Mouse (Mus musculus) hindbrain, embryonic 11.5 days (tissue): ENCODE measurements around the gene Asap3. TPM values are rescaled to one million over a fixed set of nuclear protein-coding genes. Genes with fewer than 3 reads are reported as not detected.

Experiments
- ATAC-seq: fragments of 200-750 bp; cut with Nextera tagmentation; 2 replicates; pipeline ENCODE4 v1.8.0; 2017; ENCODE audit warnings: mild to moderate bottlenecking, moderate TSS enrichment, moderate library complexity; ENCODE audit not compliant: low FRiP score
- DNase-seq: peaks from one replicate; pipeline ENCODE4 v3.0.0-alpha.2; 2015; ENCODE audit warnings: low spot score
- H3K27ac ChIP-seq: fragments of 300-500 bp; sonication (generic); 2 replicates; pipeline ENCODE4 v1.5.1; 2014; ENCODE audit warnings: mild to moderate bottlenecking, low read depth, low read length
- H3K27me3 ChIP-seq: fragments of 300-500 bp; sonication (generic); 2 replicates; pipeline ENCODE4 v1.6.1; 2014; ENCODE audit warnings: mild to moderate bottlenecking, low read length, moderate library complexity, mixed read lengths; ENCODE audit not compliant: control insufficient read depth, insufficient read depth
- H3K36me3 ChIP-seq: fragments of 300-500 bp; sonication (generic); 2 replicates; pipeline ENCODE4 v1.6.1; 2014; ENCODE audit warnings: mild to moderate bottlenecking, low read length, moderate library complexity, mixed read lengths; ENCODE audit not compliant: control insufficient read depth, insufficient read depth
- H3K4me1 ChIP-seq: fragments of 300-500 bp; sonication (generic); replicated peaks from 2 replicates; pipeline ENCODE4 v1.6.1; 2014; ENCODE audit warnings: low read length, mixed read lengths; ENCODE audit not compliant: control insufficient read depth, insufficient read depth
- H3K4me2 ChIP-seq: fragments of 300-500 bp; sonication (generic); replicated peaks from 2 replicates; pipeline ENCODE4 v1.6.1; 2014; ENCODE audit warnings: mild to moderate bottlenecking, low read depth, low read length
- H3K4me3 ChIP-seq: fragments of 300-500 bp; sonication (generic); 2 replicates; pipeline ENCODE4 v1.5.1; 2014; ENCODE audit warnings: low read depth, low read length
- H3K9ac ChIP-seq: fragments of 300-500 bp; sonication (generic); 2 replicates; pipeline ENCODE4 v1.6.1; 2014; ENCODE audit warnings: low read depth, low read length
- H3K9me3 ChIP-seq: fragments of 300-500 bp; sonication (generic); 2 replicates; pipeline ENCODE4 v1.6.1; 2016; ENCODE audit warnings: low read length; ENCODE audit not compliant: control insufficient read depth
- WGBS: fragments of 180-500 bp; shearing (Covaris S2); extraction: QIAGEN DNeasy Blood & Tissue Kit; methylation state at CpG from one replicate; pipeline ENCODE4 v1.1.7; 2014; 5-methylcytosine and 5-hydroxymethylcytosine counted together
- polyA plus RNA-seq: library from polyadenylated mRNA; unstranded; fragments of >200 nt; fragmentation: Nextera tagmentation; extraction: Ambion mirVana; gene quantifications from 2 replicates; pipeline ENCODE4 v1.2.1, GENCODE M21; 2014

Asap3 gene
- polyA plus RNA-seq, 1 experiment from 2014 or later: 2.5 TPM

GRCm38 (mm10) chr4:136248464-136249331, 42.5 kb downstream of the Asap3 start:
- no peak overlapping the region for H3K27ac ChIP-seq
- H3K9me3 ChIP-seq: no peaks in the 10 kb centered on the region
- peak overlapping the region; percentile 43; the same call in 1 of the 2 replicates for H3K9ac ChIP-seq
- H3K36me3 ChIP-seq: no peaks in the 10 kb centered on the region
- H3K27me3 ChIP-seq: peaks cover 66% of the 10 kb centered on the region
- H3K4me2 ChIP-seq: peak overlapping the region; percentile 71
- DNase-seq: peak; percentile 44
- peaks cover 10% of the 10 kb centered on the region for H3K4me1 ChIP-seq
- no peak for ATAC-seq
- WGBS: 1% methylated on average over 36 of the region's 37 CpGs
- peak overlapping the region; percentile 38 for H3K4me3 ChIP-seq

DNA sequence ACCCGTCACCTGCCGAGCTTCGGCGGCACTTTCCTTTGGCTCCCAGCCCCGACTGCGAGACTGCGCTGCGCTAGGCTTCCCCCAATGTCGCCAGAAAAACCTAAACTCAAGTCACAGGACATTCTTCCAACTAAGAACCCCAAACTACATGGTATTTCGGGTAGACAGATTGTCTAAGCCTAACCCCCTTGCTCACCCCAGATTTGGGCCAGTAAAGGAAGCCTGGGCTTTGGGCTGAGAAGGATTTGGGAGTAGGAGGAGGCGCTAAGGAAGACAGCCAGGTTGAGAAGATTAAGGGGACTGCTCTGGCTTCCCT, 43.1 kb downstream of the Asap3 start:
- Histone ChIP-seq H3K4me2 (no peak overlapping the region), H3K27me3 (peaks cover 65% of the 10 kb centered on the region), H3K9ac (no peak overlapping the region), H3K4me3 (no peak overlapping the region; the same call in 1 of the 2 replicates), H3K4me1 (peaks cover 10% of the 10 kb centered on the region), H3K36me3 (no peaks in the 10 kb centered on the region), H3K9me3 (no peaks in the 10 kb centered on the region), H3K27ac (no peak overlapping the region)
- DNase-seq (peak; percentile 43), ATAC-seq (no peak)
- WGBS: 3% methylated on average over 11 of the region's 11 CpGs

- H3K36me3 ChIP-seq: no peaks in the 10 kb centered on the region
- peaks cover 60% of the 10 kb centered on the region for H3K27me3 ChIP-seq
- no peak overlapping the region for H3K27ac ChIP-seq
- H3K9ac ChIP-seq: no peak overlapping the region
- 49% methylated on average over 9 of the region's 9 CpGs for WGBS
- ATAC-seq (no peak), DNase-seq (peak; percentile 29)
- H3K4me1 ChIP-seq: peaks cover 10% of the 10 kb centered on the region
- H3K4me2 ChIP-seq: no peak overlapping the region
- H3K9me3 ChIP-seq: no peaks in the 10 kb centered on the region
- H3K4me3 ChIP-seq: no peak overlapping the region
Measured at GRCm38 (mm10) chr4:136249780-136250179, 43.6 kb downstream of the Asap3 start.

- H3K9ac ChIP-seq: no peak overlapping the region
- DNase-seq: no peak
- H3K9me3 ChIP-seq: no peaks in the 10 kb centered on the region
- no peak overlapping the region for H3K4me3 ChIP-seq
- H3K27me3 ChIP-seq: peaks cover 5% of the 10 kb centered on the region; the same call in 1 of the 2 replicates
- WGBS: 49% methylated on average over 6 of the region's 6 CpGs
- no peak overlapping the region for H3K4me2 ChIP-seq
- ATAC-seq: no peak
- no peaks in the 10 kb centered on the region; the same call in 1 of the 2 replicates for H3K4me1 ChIP-seq
- no peaks in the 10 kb centered on the region for H3K36me3 ChIP-seq
- H3K27ac ChIP-seq: no peak overlapping the region
Measured at GRCm38 (mm10) chr4:136255919-136256318, 49.8 kb downstream of the Asap3 start.

GRCm38 (mm10) chr4:136256696-136257095, 50.5 kb downstream of the Asap3 start:
- ATAC-seq: no peak
- no peaks in the 10 kb centered on the region; the same call in 1 of the 2 replicates for H3K4me1 ChIP-seq
- no peak for DNase-seq
- 79% methylated on average over 10 of the region's 10 CpGs for WGBS
- H3K27me3 ChIP-seq: peaks cover 1% of the 10 kb centered on the region; the same call in 1 of the 2 replicates
- H3K9me3 ChIP-seq: no peaks in the 10 kb centered on the region
- H3K9ac ChIP-seq: no peak overlapping the region
- no peak overlapping the region for H3K27ac ChIP-seq
- H3K36me3 ChIP-seq: no peaks in the 10 kb centered on the region
- H3K4me2 ChIP-seq: no peak overlapping the region
- H3K4me3 ChIP-seq: no peak overlapping the region

DNA sequence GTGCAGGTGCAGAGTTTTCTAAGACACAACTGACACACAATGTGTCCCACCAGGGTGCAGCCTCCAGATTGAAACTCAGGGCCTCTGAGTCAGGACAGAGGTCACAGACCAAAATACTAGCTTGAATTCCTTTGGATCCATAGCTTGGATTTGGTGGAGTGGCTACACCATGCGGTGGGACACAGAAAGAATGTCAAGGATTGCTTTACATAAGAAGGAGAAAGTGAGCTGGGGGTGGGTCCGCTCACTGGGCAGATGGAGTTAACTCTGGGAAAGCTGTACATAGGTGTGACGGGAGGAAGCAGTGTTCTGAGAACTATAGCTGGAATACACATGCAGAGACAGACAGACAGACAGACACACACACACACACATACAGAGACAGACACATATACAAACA, 53.8 kb downstream of the Asap3 start:
- 64% methylated on average over 3 of the region's 3 CpGs for WGBS
- no peak overlapping the region for H3K27ac ChIP-seq
- H3K27me3 ChIP-seq: no peaks in the 10 kb centered on the region
- ATAC-seq: no peak
- H3K36me3 ChIP-seq: no peaks in the 10 kb centered on the region
- DNase-seq: no peak
- no peaks in the 10 kb centered on the region for H3K9me3 ChIP-seq
- H3K4me2 ChIP-seq: no peak overlapping the region
- H3K4me3 ChIP-seq: no peak overlapping the region
- no peaks in the 10 kb centered on the region; the same call in 1 of the 2 replicates for H3K4me1 ChIP-seq
- H3K9ac ChIP-seq: no peak overlapping the region

GRCm38 (mm10) chr4:136260491-136261180, 54.5 kb downstream of the Asap3 start:
- WGBS: 46% methylated on average over 10 of the region's 10 CpGs
- Histone ChIP-seq H3K27ac (no peak overlapping the region), H3K4me2 (no peak overlapping the region), H3K27me3 (no peaks in the 10 kb centered on the region), H3K9me3 (no peaks in the 10 kb centered on the region), H3K36me3 (no peaks in the 10 kb centered on the region), H3K9ac (no peak overlapping the region), H3K4me3 (no peak overlapping the region), H3K4me1 (no peaks in the 10 kb centered on the region; the same call in 1 of the 2 replicates)
- DNase-seq: peak; percentile 89
- no peak for ATAC-seq

- no peak overlapping the region for H3K4me2 ChIP-seq
- no peaks in the 10 kb centered on the region for H3K9me3 ChIP-seq
- DNase-seq (no peak), ATAC-seq (no peak)
- H3K27me3 ChIP-seq: no peaks in the 10 kb centered on the region
- H3K4me1 ChIP-seq: no peaks in the 10 kb centered on the region; the same call in 1 of the 2 replicates
- no peak overlapping the region for H3K4me3 ChIP-seq
- 82% methylated on average over 10 of the region's 10 CpGs for whole genome bisulfite sequencing
- no peak overlapping the region for H3K9ac ChIP-seq
- no peaks in the 10 kb centered on the region for H3K36me3 ChIP-seq
- H3K27ac ChIP-seq: no peak overlapping the region
Measured at GRCm38 (mm10) chr4:136261912-136262311, 55.7 kb downstream of the Asap3 start.
